Mouse (Mus musculus): ENCODE measurements at regions not wholly inside any gene's neighbourhood (a gene's known extent, or its start where the extent isn't known, plus 50 kb on each side); places are given as distances from the start of the nearest gene placed in this dataset.

DNA sequence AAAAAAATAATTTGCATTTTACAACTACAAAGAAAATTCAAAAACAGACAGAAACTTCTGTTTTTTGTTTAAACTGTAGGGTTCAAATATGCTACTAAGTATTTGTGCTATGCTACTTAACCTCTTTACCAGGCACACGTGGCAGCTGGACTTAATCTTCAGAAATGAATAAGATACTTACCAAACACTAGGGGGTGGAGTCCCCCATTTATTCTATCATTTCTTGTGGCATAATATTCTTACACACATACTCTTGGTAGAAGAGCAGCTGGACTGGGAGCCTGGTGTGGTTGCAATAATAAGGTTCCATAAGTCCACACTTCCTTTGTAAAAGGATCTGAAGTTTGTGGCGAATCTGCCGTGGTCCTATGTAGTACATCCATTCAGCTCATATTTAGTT is 53.8 kb upstream of the Stard3nl start:
- no peaks in the 10 kb centered on the region for H3K36me3 ChIP-seq (ENCODE audit: control insufficient read depth in 1 of 2, insufficient read depth in 2 of 2, low read length in 2 of 2)
- H3K27ac ChIP-seq (ENCODE audit: control insufficient read depth, low read depth, low read length): no peak overlapping the region
- no peaks in the 10 kb centered on the region for H3K4me1 ChIP-seq (ENCODE audit: control insufficient read depth in 1 of 2, insufficient read depth in 2 of 2, low read length in 2 of 2)
- H3K79me2 ChIP-seq (ENCODE audit: control insufficient read depth, insufficient read depth, low read length, poor library complexity): no peaks in the 10 kb centered on the region
- H3K9me3 ChIP-seq (replicated peaks; ENCODE audit: insufficient read depth, low read length): no peaks in the 10 kb centered on the region
- DNase-seq (ENCODE audit: low read depth, low spot score): no peak
- H3K4me3 ChIP-seq (ENCODE audit: control insufficient read depth in 1 of 2, insufficient read depth in 1 of 2, low read depth in 2 of 2, low read length in 2 of 2): no peak overlapping the region
- H3K27me3 ChIP-seq (ENCODE audit: control insufficient read depth in 1 of 2, insufficient read depth in 2 of 2, low read length in 2 of 2): no peaks in the 10 kb centered on the region; a peak in 1 of 4 replicates
- no peak overlapping the region for H3K9ac ChIP-seq (ENCODE audit: control insufficient read depth, low read depth, low read length, poor library complexity, severe bottlenecking)
- no peak for TF ChIP-seq RCOR1 (IDR thresholded peaks at IDR 0.05; ENCODE audit: low read depth, low read length)
- no peak for TF ChIP-seq CHD1 (IDR thresholded peaks at IDR 0.05; ENCODE audit: low read depth, low read length)
- peak; percentile 25; the same call in 1 of the 2 replicates for TF ChIP-seq SMC3 (IDR thresholded peaks at IDR 0.05; ENCODE audit: low read depth, low read length)
- TF ChIP-seq RAD21 (IDR thresholded peaks at IDR 0.05; ENCODE audit: low read depth, low read length): peak; percentile 9; the same call in 1 of the 2 replicates
- peak in 1 of 3 experiments; percentile 9; a peak in 1 of 6 replicates for TF ChIP-seq CTCF (IDR thresholded peaks at IDR 0.05 in 2 of 3, conservative IDR thresholded peaks at IDR 0.05 in 1 of 3; ENCODE audit: control insufficient read depth in 1 of 3, insufficient read depth in 1 of 3, low read depth in 2 of 3, low read length in 3 of 3, poor library complexity in 1 of 3, severe bottlenecking in 1 of 3)
- no peak for TF ChIP-seq MAZ (IDR thresholded peaks at IDR 0.05; ENCODE audit: low read depth, low read length)
- TF ChIP-seq ZKSCAN1 (IDR thresholded peaks at IDR 0.05; ENCODE audit: low read depth, low read length): no peak
